Mouse (Mus musculus): ENCODE results near the gene Tph1. TPM values are rescaled to one million over a fixed set of nuclear protein-coding genes. Genes with fewer than 3 reads are reported as not detected.
"Not testable (repeated sequence)": the region's sequence is repeated elsewhere in the genome, so short reads cannot be mapped to it uniquely, and the experiment has no call there.

Tph1 gene
- total RNA-seq (2015): not detected in 2 replicates
- not detected in 2 replicates for total RNA-seq (2017)

GRCm38 (mm10) chr7:46672160-46672672, at the start of gene Tph1:
TSS of gene Tph1 (minus strand) at chr7:46672537.
- no peak for ATAC-seq (ENCODE audit: poor library complexity, severe bottlenecking)

- no peak for ATAC-seq (ENCODE audit: poor library complexity, severe bottlenecking)
Observed at GRCm38 (mm10) chr7:46720460-46720859, 48.1 kb upstream of the Tph1 start.

- no peak for ATAC-seq (ENCODE audit: poor library complexity, severe bottlenecking)
Observed at GRCm38 (mm10) chr7:46719526-46719925, 47.2 kb upstream of the Tph1 start.

- no peak for ATAC-seq (ENCODE audit: poor library complexity, severe bottlenecking)
Observed at GRCm38 (mm10) chr7:46718591-46719270, 46.4 kb upstream of the Tph1 start.

DNA sequence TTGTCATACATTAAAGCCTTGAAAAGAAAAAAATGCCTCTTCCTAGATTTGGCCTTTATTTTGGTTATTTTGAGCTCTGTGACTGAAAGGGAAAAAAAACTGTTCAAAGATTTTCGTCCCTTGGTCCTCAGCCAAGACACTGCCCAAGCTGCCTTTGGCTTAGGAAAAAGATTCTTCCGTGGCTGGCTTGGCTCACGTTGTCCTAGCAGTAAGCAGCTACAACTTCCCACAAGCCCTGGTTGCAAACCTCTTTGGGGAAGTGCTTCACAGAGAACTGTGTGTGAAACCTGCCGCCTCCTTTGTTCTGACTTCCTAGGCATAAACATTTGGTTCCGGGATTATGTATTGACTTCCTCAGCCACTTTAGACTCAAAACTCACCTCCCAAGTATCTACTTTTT, 44.6 kb upstream of the Tph1 start:
- peak; percentile 65 for ATAC-seq (ENCODE audit: poor library complexity, severe bottlenecking)

GRCm38 (mm10) chr7:46715600-46715999, 43.3 kb upstream of the Tph1 start, which contains the start of gene Saa3:
TSS of gene Saa3 (minus strand) at chr7:46715700.
- ATAC-seq (ENCODE audit: poor library complexity, severe bottlenecking): no peak

- ATAC-seq (ENCODE audit: poor library complexity, severe bottlenecking): peak; percentile 39; the same call in 1 of the 2 replicates
Observed at GRCm38 (mm10) chr7:46714518-46714917, 42.2 kb upstream of the Tph1 start.

GRCm38 (mm10) chr7:46712250-46712649, 39.9 kb upstream of the Tph1 start:
- peak; percentile 43 for ATAC-seq (ENCODE audit: poor library complexity, severe bottlenecking)

DNA sequence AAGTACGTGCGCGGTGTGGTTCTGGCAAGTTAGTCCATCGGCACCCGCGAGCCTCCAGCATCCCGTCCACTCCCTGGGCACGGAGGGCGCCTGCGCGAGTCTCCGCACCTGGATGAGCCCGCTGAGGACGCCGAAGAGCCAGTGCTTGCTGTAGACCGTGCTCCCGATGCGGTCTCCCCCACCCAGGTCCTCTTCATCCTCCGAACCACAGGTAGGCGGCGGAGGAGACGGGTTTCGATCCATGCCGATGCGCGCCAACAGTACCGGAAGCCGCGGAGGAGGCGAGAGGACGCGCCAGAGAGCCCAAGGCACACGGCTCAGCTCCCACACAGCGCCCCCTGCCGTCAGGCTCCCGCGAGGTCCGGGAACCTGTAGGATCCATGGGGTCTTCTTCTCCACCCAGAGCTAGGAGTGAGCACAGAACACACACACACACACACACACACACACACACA, 38.1 kb upstream of the Tph1 start, which contains the start of gene Saal1:
Saal1 (minus strand) TSS at position 291 of the 455 bp plus-strand sequence.
- peak; percentile 95 for ATAC-seq (ENCODE audit: poor library complexity, severe bottlenecking)

- no peak for ATAC-seq (ENCODE audit: poor library complexity, severe bottlenecking)
Observed at GRCm38 (mm10) chr7:46700521-46701025, 28.2 kb upstream of the Tph1 start.

DNA sequence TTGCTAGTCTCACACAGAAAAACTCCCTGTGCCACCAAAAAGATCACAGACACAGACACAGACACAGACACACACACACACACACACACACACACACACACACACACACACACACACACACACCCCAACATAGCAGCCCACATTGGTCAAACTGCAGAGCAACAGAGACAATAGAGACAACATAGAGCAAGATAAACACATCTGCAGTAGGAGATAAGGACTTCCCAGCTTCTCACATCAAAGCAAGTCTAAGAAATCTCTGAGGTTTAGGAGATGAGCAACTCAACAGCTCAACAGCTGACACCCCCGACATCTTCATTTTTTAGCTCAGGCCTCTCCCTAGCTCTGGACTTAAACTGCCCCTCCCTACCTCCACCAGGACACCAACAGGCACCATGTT, 24.4 kb upstream of the Tph1 start:
- ATAC-seq (ENCODE audit: poor library complexity, severe bottlenecking): no peak

GRCm38 (mm10) chr7:46686827-46687226, 14.5 kb upstream of the Tph1 start:
- no peak for ATAC-seq (ENCODE audit: poor library complexity, severe bottlenecking)

GRCm38 (mm10) chr7:46680732-46681131, 8.4 kb upstream of the Tph1 start:
- ATAC-seq (ENCODE audit: poor library complexity, severe bottlenecking): no peak

GRCm38 (mm10) chr7:46679044-46679443, 6.7 kb upstream of the Tph1 start:
- not testable (repeated sequence) for ATAC-seq (ENCODE audit: poor library complexity, severe bottlenecking)

GRCm38 (mm10) chr7:46678417-46678816, 6.1 kb upstream of the Tph1 start:
- ATAC-seq (ENCODE audit: poor library complexity, severe bottlenecking): no peak

DNA sequence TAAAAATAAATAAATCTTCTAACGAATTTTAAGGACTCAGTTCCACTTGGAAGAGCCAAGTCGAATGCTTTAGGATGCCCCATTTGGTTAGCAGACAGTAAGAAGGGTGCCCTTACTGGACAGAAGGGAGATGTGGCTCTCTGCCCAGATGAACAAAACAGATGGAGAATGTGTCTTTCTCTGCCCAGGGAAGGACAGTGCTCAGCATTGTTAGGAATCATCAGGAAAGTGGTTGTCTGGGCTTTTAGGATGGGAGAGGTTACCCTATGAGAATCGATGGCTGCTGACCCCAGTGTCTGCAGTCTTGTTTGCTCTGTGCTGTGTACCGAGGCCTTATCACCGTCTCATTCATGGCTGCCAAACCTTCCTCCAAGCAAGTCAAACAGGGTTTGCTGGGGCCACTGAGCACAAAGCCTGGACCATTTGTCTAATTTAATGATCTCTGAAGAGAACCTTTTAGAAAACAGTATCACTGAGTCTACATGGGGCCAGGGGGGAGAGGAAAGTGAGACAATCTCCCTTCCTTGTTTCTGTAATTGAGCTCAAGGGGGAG, 4.5 kb upstream of the Tph1 start:
- no peak for ATAC-seq (ENCODE audit: poor library complexity, severe bottlenecking)

GRCm38 (mm10) chr7:46675886-46676285, 3.5 kb upstream of the Tph1 start:
- ATAC-seq (ENCODE audit: poor library complexity, severe bottlenecking): no peak

DNA sequence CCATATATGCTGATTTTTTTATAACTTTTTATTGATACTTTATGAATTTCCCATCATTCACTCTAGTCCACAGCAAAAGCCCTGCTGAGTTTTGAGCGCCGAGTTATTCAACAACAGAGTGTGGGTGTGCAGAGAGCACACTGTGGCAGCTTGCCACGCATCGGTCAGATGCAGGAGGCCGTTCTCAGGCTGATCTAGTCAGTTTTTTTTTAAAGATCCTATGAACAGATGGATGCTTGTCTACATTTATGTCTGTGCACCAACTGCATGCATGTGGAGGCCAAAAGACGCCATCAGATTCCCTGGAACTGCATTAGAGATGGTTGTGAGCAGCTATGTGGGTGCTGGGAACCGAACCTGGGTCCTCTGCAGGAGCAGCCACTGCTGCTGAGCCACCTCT, 2.7 kb upstream of the Tph1 start:
- no peak for ATAC-seq (ENCODE audit: poor library complexity, severe bottlenecking)

DNA sequence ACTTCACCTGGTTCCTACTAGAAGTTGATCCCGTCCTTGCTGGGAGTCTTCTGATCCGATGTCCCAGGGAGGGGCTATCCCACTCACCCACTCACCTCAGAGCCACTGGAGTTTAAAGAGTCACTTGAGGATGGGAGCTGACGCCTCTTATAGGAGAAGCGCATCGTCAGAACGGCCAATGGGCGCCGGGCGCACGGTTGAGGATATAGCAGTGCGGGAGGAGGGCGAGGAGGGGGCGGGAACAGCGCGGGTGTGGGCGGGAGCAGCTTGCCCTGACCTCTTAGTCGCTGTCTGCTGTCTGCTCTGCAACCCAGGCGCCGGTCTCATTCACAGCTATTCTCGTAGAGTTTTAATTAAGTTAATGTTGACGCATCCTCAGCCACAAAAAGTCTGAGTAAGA, 5.1 kb downstream of the Tph1 start:
- ATAC-seq (ENCODE audit: poor library complexity, severe bottlenecking): no peak

DNA sequence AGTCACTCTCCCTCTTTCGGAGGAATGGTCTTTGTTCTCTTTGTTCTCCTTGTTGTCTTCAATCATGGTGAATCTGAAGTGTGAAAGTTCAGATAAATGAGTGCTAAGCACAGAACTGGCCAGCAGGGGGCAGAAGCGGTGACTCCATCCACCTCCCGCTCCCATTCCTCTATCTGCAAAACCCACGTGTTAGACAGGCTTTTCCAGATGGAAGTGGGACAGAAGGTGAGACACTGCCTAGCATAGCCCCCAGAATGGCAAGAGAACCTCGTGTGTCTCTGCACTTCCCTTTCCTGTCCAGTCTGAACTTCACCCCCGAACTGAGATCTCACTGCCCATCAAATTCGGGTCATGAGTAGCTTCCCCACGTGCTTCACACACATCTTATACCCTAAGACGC, 7.1 kb downstream of the Tph1 start:
- ATAC-seq (ENCODE audit: poor library complexity, severe bottlenecking): no peak

DNA sequence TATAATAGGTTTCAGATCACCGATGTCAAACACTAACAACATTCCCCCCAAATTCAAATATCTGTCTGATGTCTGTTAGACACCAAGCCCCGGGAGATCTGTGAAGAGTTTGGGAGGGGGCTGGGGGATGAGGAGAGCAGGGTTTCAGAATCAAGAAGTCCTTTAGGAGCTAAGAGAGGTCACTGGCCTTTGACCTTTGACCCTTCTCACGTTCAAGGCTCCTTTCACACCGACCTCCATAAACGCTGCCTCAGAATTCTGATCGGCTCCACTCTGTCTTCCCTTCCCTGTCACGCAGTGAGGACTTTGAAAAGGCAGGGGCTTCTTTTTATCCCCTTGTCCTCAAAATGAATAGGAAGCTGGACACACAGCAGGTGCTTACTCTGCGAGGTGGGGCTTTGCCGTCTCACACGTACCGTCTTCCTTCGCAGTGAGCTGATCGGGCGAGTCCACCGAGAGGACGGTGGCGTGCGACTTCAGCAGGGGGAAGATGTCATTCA, 10.7 kb downstream of the Tph1 start:
- ATAC-seq (ENCODE audit: poor library complexity, severe bottlenecking): no peak

- ATAC-seq (ENCODE audit: poor library complexity, severe bottlenecking): no peak
Observed at GRCm38 (mm10) chr7:46652279-46652678, 20.1 kb downstream of the Tph1 start.
